Mouse (Mus musculus): ENCODE results near the gene Metap1d.

DNA sequence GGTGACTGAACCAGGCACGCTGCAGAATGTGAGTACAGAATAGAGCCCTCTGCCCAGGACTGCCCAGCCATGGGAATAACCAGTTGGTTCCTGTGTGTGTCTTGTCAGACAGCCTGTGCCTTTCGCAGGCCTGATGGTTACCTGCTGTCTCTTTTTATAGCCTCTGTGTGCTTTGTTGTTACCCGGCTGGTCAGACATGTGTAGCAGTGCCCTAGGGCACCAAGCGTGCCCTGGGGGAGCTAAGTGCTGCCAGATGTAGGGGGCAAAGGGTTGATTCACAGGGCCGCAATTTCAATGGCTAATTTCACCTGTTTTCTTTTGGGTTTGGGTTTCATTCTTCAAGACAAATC is 30.6 kb downstream of the Metap1d start:
- TF ChIP-seq CTCF (IDR thresholded peaks at IDR 0.05; ENCODE audit: extremely low read depth, insufficient read depth, low read length) (no peak), POLR2A (IDR thresholded peaks at IDR 0.05; ENCODE audit: extremely low read depth, insufficient read depth, low read length) (no peak)

Measured in cortical plate, adult 2 months (tissue).